Mouse (Mus musculus) neural tube, embryonic 11.5 days (tissue): Measurements from ENCODE around the gene Acvr1. TPM values are rescaled to one million over a fixed set of nuclear protein-coding genes. Genes with fewer than 3 reads are reported as not detected.

Experiments used
- ATAC-seq: fragments of 200-750 bp; cut with Nextera tagmentation; 2 replicates; pipeline ENCODE4 v1.8.0; 2017; ENCODE audit warnings: moderate number of reproducible peaks, mild to moderate bottlenecking, moderate TSS enrichment, moderate library complexity; ENCODE audit not compliant: insufficient read depth, low FRiP score, low TSS enrichment
- DNase-seq: peaks from one replicate; pipeline ENCODE4 v3.0.0-alpha.2; 2015; ENCODE audit warnings: low spot score
- H3K27ac ChIP-seq: fragments of 300-500 bp; sonication (generic); 2 replicates; pipeline ENCODE4 v1.5.1; 2014; ENCODE audit warnings: low read depth, mild to moderate bottlenecking, low read length
- H3K27me3 ChIP-seq: fragments of 300-500 bp; sonication (generic); 2 replicates; pipeline ENCODE4 v1.6.1; 2014; ENCODE audit warnings: mild to moderate bottlenecking, low read length, mixed read lengths; ENCODE audit not compliant: control insufficient read depth, insufficient read depth
- H3K36me3 ChIP-seq: fragments of 300-500 bp; sonication (generic); 2 replicates; pipeline ENCODE4 v1.6.1; 2014; ENCODE audit warnings: mild to moderate bottlenecking, low read length, moderate library complexity, mixed read lengths; ENCODE audit not compliant: control insufficient read depth, insufficient read depth
- H3K4me1 ChIP-seq: fragments of 300-500 bp; sonication (generic); 2 replicates; pipeline ENCODE4 v1.6.1; 2014; ENCODE audit warnings: low read length, mixed read lengths; ENCODE audit not compliant: control insufficient read depth, insufficient read depth
- H3K4me2 ChIP-seq: fragments of 300-500 bp; sonication (generic); 2 replicates; pipeline ENCODE4 v1.6.1; 2014; ENCODE audit warnings: low read depth, mild to moderate bottlenecking, moderate library complexity
- H3K4me3 ChIP-seq: fragments of 300-500 bp; sonication (generic); 2 replicates; pipeline ENCODE4 v1.5.1; 2014; ENCODE audit warnings: low read depth, low read length
- H3K9ac ChIP-seq: fragments of 300-500 bp; sonication (generic); 2 replicates; pipeline ENCODE4 v1.6.1; 2014; ENCODE audit warnings: mild to moderate bottlenecking, low read length
- H3K9me3 ChIP-seq: fragments of 300-500 bp; sonication (generic); 2 replicates; pipeline ENCODE4 v1.6.1; 2016; ENCODE audit warnings: low read length; ENCODE audit not compliant: control insufficient read depth
- WGBS: fragments of 180-500 bp; shearing (Covaris S2); extraction: QIAGEN DNeasy Blood & Tissue Kit; methylation state at CpG from one replicate; pipeline ENCODE4 v1.1.7; 2014; 5-methylcytosine and 5-hydroxymethylcytosine counted together
- polyA plus RNA-seq: library from polyadenylated mRNA; unstranded; fragments of >200 nt; fragmentation: Nextera tagmentation; extraction: Ambion mirVana; gene quantifications from 2 replicates; pipeline ENCODE4 v1.2.1, GENCODE M21; 2014

The Acvr1 gene
- polyA plus RNA-seq, 1 experiment from 2014 or later: 6.6 TPM

DNA sequence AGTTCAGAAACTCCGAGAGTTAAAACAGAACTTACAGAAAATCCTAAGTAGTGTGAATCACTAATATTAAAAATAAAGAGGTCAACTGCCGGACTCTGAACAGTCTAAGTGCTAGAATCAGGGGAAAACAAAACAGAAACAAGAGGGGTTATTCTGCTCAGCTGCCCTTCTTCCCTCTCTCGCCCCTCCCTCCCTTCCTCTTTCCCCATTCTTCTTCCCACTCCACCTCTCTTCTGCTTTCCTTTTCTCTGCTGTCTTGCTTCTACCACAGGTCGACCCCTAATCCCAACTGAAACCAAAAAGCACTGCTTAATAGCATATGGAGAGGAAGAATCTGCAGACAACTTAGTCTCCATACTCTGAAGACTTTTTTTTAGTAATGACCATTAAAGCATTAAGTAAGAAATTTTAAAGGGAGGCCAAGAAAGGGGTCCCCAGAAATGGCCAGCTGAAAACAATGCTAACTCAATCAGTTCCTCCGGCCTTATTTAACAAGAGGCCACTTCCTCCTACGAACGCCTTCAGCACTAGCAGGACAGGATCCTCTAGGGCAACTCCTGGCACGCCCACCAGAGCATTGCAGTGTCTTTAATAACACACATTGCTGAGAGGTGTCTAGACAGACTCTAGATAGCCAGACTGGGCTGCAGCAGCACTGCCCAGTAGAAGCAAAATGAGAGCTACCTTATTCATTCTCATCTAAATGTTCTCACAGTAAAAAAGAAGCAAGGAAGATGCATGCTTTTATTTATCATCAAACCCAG lies 70.1 kb downstream of the Acvr1 start:
- no peaks in the 10 kb centered on the region for H3K9me3 ChIP-seq
- peaks cover 3% of the 10 kb centered on the region; the same call in 1 of the 2 replicates for H3K4me1 ChIP-seq
- ATAC-seq (no peak), DNase-seq (no peak)
- no peak overlapping the region for H3K4me3 ChIP-seq
- no peak overlapping the region for H3K9ac ChIP-seq
- no peaks in the 10 kb centered on the region for H3K36me3 ChIP-seq
- 73% methylated on average over 8 of the region's 8 CpGs for WGBS
- H3K4me2 ChIP-seq: no peak overlapping the region
- H3K27me3 ChIP-seq: no peaks in the 10 kb centered on the region
- no peak overlapping the region for H3K27ac ChIP-seq

DNA sequence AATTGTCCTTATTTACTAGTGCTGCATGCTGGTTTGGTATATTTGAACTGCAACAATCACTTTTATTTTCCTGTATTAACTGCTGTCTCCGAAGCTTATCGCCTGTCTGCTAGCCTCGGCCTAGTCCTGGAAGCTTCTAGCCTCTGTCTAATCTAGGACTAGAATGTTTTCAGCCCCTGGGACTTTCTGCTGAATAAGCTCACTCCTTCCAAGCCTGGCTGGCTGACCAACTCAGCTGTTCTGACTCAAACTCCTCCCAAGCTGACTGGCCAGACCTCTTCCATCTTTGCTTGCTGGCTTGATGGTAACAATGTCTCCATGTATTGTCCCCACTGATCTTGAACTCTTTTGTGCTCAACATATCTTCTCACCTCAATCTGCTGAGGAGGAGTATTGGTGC lies 71.7 kb downstream of the Acvr1 start:
- Histone ChIP-seq H3K4me3 (no peak overlapping the region), H3K4me1 (peaks cover 3% of the 10 kb centered on the region; the same call in 1 of the 2 replicates), H3K27me3 (no peaks in the 10 kb centered on the region), H3K4me2 (no peak overlapping the region), H3K27ac (no peak overlapping the region), H3K36me3 (no peaks in the 10 kb centered on the region), H3K9me3 (no peaks in the 10 kb centered on the region), H3K9ac (no peak overlapping the region)
- no peak for ATAC-seq
- WGBS: 96% methylated on average over 3 of the region's 3 CpGs
- DNase-seq: no peak

DNA sequence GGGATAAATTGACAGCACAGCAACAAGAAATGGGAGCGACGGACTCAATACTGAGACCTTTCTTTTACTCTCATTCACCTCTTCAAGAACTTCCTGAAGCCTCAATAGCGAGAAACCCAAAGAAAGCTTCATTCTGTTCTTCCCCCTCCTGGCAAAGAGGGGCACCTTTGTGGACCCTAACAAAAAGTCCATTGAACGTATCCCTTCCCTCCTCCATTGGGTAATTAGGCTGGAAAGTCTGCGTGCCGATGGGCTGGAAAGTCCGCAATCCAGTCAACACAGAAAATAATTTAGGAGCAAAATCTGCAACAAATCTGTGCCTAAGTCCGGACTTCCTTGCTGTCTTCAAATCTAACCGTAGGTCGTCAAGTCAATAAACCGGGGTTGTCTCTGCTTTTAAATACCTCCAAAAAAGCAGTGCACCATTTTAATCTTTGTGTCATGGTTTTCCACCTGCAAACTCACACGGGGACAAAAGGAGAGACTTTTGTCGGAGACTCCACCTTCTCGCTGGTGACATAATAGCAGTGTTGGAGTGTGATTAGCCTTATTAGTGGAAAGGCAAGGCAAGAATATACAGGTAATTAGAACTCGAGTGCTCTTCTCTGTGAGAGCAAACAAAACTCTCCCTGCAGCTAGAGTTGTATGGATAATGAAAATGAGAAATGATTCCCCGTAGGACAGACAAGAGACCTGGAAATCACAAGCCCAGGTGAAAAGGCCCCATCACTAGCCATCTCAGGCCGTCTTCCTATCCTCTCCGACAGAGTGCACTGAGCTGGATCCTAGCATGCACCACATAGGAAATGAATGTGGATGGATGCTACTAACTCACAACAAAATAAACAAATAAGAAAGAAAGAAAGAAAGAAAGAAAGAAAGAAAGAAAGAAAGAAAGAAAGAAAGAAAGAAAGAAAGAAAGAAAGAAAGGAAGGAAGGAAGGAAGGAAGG lies 73.0 kb downstream of the Acvr1 start:
- DNase-seq (no peak), ATAC-seq (no peak)
- no peaks in the 10 kb centered on the region for H3K9me3 ChIP-seq
- no peak overlapping the region for H3K4me3 ChIP-seq
- H3K27me3 ChIP-seq: no peaks in the 10 kb centered on the region
- peaks cover 3% of the 10 kb centered on the region; the same call in 1 of the 2 replicates for H3K4me1 ChIP-seq
- H3K27ac ChIP-seq: no peak overlapping the region
- no peaks in the 10 kb centered on the region for H3K36me3 ChIP-seq
- H3K9ac ChIP-seq: no peak overlapping the region
- H3K4me2 ChIP-seq: no peak overlapping the region
- 66% methylated on average over 18 of the region's 18 CpGs for WGBS

DNA sequence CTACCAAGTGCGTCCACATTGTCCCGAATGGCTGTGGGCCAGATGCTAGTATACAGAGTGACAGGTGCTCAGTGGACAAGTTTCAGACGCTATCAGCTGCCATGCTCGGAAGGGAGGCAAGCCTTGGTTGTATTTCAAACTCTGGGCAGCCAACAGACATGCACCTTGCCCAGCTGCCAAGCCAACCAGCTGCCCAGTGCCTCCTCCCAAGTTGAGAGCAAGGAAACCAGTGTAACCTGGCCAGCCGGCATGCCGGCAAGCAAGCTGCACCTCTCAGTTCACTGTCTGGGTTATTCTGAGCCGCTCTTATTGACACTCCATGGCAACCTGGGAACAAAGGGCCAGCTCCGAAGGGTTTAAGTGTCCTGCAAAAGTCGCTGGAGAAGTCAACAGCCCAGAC lies 77.7 kb downstream of the Acvr1 start:
- no peak overlapping the region for H3K4me3 ChIP-seq
- H3K9ac ChIP-seq: no peak overlapping the region
- H3K4me1 ChIP-seq: peaks cover 3% of the 10 kb centered on the region; the same call in 1 of the 2 replicates
- H3K27ac ChIP-seq: no peak overlapping the region
- H3K27me3 ChIP-seq: no peaks in the 10 kb centered on the region
- H3K36me3 ChIP-seq: no peaks in the 10 kb centered on the region
- DNase-seq: no peak
- ATAC-seq: no peak
- H3K9me3 ChIP-seq: no peaks in the 10 kb centered on the region
- no peak overlapping the region for H3K4me2 ChIP-seq
- WGBS: 89% methylated on average over 9 of the region's 9 CpGs

DNA sequence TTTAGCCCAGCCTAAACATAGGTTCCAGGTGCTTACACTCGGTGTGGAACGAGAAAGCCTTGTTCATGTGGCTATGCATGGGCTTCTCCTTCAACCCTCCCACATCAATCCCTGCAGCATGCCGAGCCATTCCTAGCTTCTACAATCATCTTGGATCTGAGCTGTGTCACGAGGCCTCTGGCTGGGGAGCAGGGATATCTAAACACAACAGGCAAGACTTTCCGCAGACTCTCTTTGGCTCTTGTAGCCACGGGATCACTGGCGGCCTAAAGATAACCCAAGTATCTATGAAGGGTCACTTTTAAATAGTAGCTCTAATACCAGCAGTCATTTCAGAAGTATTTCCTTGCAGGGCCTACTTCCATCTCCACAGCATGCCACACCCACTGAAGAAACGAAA lies 78.6 kb downstream of the Acvr1 start:
- Histone ChIP-seq H3K27me3 (no peaks in the 10 kb centered on the region), H3K4me3 (no peak overlapping the region), H3K4me2 (no peak overlapping the region), H3K36me3 (no peaks in the 10 kb centered on the region), H3K9ac (no peak overlapping the region), H3K27ac (no peak overlapping the region), H3K4me1 (no peaks in the 10 kb centered on the region), H3K9me3 (no peaks in the 10 kb centered on the region)
- WGBS: 95% methylated on average over 8 of the region's 8 CpGs
- ATAC-seq: no peak
- DNase-seq: no peak

DNA sequence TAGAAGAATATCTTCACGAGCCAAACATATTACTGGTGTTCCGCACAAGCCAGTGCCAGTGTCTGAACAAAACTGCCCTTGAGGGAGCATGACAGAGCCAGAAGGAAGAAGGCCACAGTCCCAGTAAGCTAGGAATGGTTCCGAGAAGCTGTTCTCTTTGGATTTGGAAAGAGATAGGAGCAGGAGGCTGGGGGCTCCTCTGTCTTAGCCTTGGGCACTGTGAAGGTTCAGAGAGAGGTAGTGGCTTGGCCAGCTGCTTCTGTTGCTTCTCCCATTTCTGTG lies 79.7 kb downstream of the Acvr1 start:
- 90% methylated on average over 3 of the region's 3 CpGs for WGBS
- ATAC-seq (no peak), DNase-seq (no peak)
- H3K27ac ChIP-seq: no peak overlapping the region
- no peaks in the 10 kb centered on the region for H3K36me3 ChIP-seq
- H3K9ac ChIP-seq: no peak overlapping the region
- no peak overlapping the region for H3K4me2 ChIP-seq
- no peaks in the 10 kb centered on the region for H3K4me1 ChIP-seq
- no peaks in the 10 kb centered on the region for H3K9me3 ChIP-seq
- no peaks in the 10 kb centered on the region for H3K27me3 ChIP-seq
- no peak overlapping the region for H3K4me3 ChIP-seq

DNA sequence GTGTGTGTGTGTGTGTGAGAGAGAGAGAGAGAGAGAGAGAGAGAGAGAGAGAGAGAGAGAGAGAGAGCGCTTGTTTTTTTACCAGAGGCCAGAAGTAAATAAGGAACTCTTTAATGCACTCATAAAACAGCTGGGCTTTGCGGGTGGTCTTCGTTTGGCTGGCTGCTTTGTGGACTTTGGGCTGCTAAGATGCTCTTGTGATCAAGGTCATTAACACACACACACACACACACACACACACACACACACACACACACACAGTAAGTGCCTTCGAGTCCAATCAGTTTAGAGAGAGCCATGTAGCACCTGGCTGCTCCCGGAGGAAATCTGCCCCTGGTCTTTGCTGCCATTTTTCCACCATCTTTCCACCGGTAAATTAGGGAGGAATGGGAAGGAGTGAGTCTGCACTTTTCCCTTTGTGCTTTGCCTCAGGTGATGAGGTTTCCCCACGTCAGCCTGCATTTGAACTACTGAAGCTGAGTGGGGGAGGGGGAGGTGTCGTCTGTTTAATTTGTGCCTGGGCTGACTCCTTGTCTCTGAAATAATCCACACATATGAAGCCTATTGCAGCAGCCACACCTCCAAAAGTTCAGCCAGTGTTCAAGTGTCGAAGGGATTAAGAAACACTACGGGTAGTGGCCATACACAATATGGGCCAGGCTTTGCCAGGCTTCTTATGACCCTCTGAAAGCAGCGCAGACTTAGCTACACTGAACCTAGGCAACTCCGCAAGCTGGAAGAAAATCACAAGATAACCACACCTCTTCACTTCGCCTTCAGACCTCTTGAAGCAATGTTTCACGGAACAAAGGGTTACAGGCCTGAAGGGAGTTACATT lies 80.3 kb downstream of the Acvr1 start:
- Histone ChIP-seq H3K27ac (no peak overlapping the region), H3K4me3 (no peak overlapping the region), H3K4me2 (no peak overlapping the region), H3K36me3 (no peaks in the 10 kb centered on the region), H3K9me3 (no peaks in the 10 kb centered on the region), H3K9ac (no peak overlapping the region), H3K4me1 (no peaks in the 10 kb centered on the region), H3K27me3 (no peaks in the 10 kb centered on the region)
- ATAC-seq (no peak), DNase-seq (no peak)
- WGBS: 67% methylated on average over 13 of the region's 14 CpGs

DNA sequence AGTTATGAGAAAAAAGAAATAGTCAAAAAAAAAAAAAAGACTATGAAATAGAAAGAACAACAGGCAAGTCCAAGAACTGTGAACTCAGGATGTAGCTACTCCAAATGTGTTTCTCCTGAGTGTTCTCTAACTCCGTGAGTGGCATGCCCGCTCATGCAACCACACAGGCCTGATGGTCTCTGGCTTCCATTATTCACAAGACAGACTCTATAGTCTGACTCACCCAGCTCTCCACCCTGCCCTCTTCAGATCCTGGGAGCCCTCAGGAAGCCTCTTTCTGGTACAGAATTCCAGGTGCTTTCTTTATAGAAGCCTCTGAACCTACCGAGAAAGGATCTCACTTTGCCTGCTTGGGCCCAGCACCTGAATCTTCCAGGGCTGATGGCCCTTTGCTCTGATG lies 81.3 kb downstream of the Acvr1 start:
- Histone ChIP-seq H3K36me3 (no peaks in the 10 kb centered on the region), H3K27ac (no peak overlapping the region), H3K4me2 (no peak overlapping the region), H3K27me3 (no peaks in the 10 kb centered on the region), H3K9me3 (no peaks in the 10 kb centered on the region), H3K4me3 (no peak overlapping the region), H3K4me1 (no peaks in the 10 kb centered on the region), H3K9ac (no peak overlapping the region)
- WGBS: 90% methylated on average over 3 of the region's 3 CpGs
- DNase-seq (no peak), ATAC-seq (no peak)
